Mouse (Mus musculus) leukemia stem cell, adult 10-12 weeks (primary cell): ENCODE data around the gene Phip. TPM values are rescaled to one million over a fixed set of nuclear protein-coding genes. Genes with fewer than 3 reads are reported as not detected.

ENCODE experiments used
- polyA plus RNA-seq: library from polyadenylated mRNA; stranded (reverse); fragments of >175 nt; gene quantifications from 2 replicates; pipeline ENCODE4 v1.2.3, GENCODE M21; 2012; ENCODE audit warnings: low replicate concordance

Phip gene
- polyA plus RNA-seq, result 5.1 and 5.2 TPM in 2 replicates

DNA sequence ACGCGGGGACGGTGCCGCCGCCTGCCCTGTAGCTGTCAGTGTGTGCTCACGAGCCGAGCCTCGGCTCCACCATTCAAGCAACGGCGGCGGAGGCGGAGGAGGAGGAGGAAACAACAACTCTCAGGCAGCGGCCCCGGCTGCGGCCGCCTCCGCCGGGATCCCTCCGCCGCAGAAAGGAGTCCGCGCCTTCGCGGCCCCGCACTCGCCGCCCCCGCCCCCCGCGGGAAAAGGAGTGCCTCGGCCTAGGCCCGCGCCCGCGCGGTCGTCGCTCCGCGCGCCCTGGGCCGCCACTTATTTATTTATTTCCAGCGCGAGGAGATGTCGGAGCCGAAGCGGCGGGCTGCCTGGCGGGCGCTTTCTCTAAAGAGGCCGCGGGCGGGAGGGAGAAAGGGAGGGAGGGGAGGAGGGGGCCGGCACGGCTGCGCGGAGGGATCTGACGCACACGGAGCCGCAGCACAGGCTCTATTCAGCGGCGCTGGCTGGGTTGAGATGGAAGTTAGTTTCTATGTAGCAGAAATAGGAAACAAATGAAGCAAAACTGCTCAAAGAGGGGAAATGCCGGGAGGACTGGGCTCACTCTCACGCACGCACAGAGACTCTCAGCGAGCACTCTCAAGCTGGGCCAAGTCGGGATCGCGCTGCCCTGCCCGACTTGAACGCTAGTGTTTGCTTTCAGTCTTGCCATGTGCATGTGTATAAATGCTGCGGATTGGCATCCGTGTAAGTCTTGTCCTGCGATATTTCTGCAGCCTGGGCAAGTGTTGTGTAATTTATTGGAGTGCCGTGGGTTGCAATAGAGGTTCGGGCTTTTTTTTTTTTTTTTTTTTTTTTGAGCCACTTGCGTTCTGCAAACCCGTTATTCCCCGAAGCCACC, at the start of gene Phip:
Phip (minus strand) TSS at position 175 of the 874 bp plus-strand sequence.

DNA sequence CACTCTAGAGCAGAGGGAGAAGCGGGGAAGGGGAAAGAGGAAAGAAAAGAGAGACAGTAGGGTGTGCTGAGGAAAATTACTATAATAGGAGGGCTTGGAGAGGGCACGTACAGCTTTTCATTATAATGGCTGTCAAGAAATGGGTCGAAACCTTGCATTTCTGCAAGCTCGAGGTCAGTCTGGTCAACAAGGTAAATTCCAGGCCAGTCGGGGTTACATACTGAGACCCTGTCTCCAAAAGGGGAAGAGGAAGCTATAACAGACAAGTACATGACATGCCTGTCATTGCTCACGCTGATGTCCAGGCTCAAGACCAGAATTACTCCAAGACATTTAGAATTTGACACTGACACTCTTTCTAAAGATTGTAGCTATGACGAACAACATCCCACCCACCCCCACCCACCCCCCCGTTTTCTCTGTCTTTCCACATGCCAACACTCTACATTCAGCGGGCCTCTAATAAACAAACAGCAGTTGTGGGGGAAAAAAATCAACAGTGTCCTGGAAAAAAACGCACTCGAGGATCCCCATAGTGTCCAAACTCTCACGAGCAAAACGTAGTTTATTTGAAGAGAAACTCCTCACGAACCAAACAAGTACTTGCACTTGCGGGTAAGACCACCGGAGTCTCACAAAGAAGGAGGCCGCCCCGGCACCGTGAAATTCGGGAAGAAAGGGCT, 146.2 kb downstream of the Phip start, which contains the start of gene Irak1bp1:
Irak1bp1 (plus strand) TSS at position 534 of the 683 bp plus-strand sequence.

Other genes starting within 250 kb of the Phip start
- gene Irak1bp1, start 146.0 kb downstream of the Phip start, polyA plus RNA-seq, result 2.2 and 2.5 TPM in 2 replicates
- 0.36 and 1.8 TPM in 2 replicates for gene Hmgn3, start 171.2 kb upstream of the Phip start, polyA plus RNA-seq